Mouse (Mus musculus) liver, embryonic 11.5 days (tissue): ENCODE measurements around the gene Inpp5d. TPM values are rescaled to one million over a fixed set of nuclear protein-coding genes. Genes with fewer than 3 reads are reported as not detected.

ENCODE experiments used
- ATAC-seq: fragments of 200-750 bp; cut with Nextera tagmentation; replicated peaks from 2 replicates; pipeline ENCODE4 v1.8.0; 2017; ENCODE audit warnings: moderate number of reproducible peaks, mild to moderate bottlenecking, moderate TSS enrichment, moderate library complexity; ENCODE audit not compliant: low FRiP score
- DNase-seq: peaks from one replicate; pipeline ENCODE4 v3.0.0-alpha.2; 2017; ENCODE audit warnings: low spot score
- H3K27ac ChIP-seq: fragments of 300-500 bp; sonication (generic); 2 replicates; pipeline ENCODE4 v1.5.1; 2014; ENCODE audit warnings: mild to moderate bottlenecking, low read depth, low read length, control low read depth
- H3K27me3 ChIP-seq: fragments of 300-500 bp; sonication (generic); replicated peaks from 2 replicates; pipeline ENCODE4 v1.6.1; 2014; ENCODE audit warnings: low read length, mixed read lengths; ENCODE audit not compliant: control insufficient read depth, insufficient read depth
- H3K36me3 ChIP-seq: fragments of 300-500 bp; sonication (generic); 2 replicates; pipeline ENCODE4 v1.6.1; 2014; ENCODE audit warnings: mild to moderate bottlenecking, low read length, moderate library complexity, mixed read lengths; ENCODE audit not compliant: control insufficient read depth, insufficient read depth
- H3K4me1 ChIP-seq: fragments of 300-500 bp; sonication (generic); replicated peaks from 2 replicates; pipeline ENCODE4 v1.6.1; 2014; ENCODE audit warnings: low read length, mixed read lengths; ENCODE audit not compliant: control insufficient read depth, insufficient read depth
- H3K4me2 ChIP-seq: fragments of 300-500 bp; sonication (generic); 2 replicates; pipeline ENCODE4 v1.6.1; 2014; ENCODE audit warnings: mild to moderate bottlenecking, control low read depth, moderate library complexity
- H3K4me3 ChIP-seq: fragments of 300-500 bp; sonication (generic); 2 replicates; pipeline ENCODE4 v1.5.1; 2014; ENCODE audit warnings: low read depth, low read length, control low read depth
- H3K9ac ChIP-seq: fragments of 300-500 bp; sonication (generic); 2 replicates; pipeline ENCODE4 v1.6.1; 2014; ENCODE audit warnings: low read depth, low read length, control low read depth
- H3K9me3 ChIP-seq: fragments of 300-500 bp; sonication (generic); 2 replicates; pipeline ENCODE4 v1.6.1; 2016; ENCODE audit warnings: low read length, inconsistent platforms, mixed read lengths; ENCODE audit not compliant: control insufficient read depth
- WGBS: fragments of 180-500 bp; shearing (Covaris S2); extraction: QIAGEN DNeasy Blood & Tissue Kit; methylation state at CpG from one replicate; pipeline ENCODE4 v1.1.7; 2014; 5-methylcytosine and 5-hydroxymethylcytosine counted together
- polyA plus RNA-seq: library from polyadenylated mRNA; unstranded; fragments of >200 nt; fragmentation: Nextera tagmentation; extraction: Ambion mirVana; gene quantifications from 2 replicates; pipeline ENCODE4 v1.2.1, GENCODE M21; 2014

Inpp5d gene
- polyA plus RNA-seq, 1 experiment from 2014 or later: 30.8 TPM

DNA sequence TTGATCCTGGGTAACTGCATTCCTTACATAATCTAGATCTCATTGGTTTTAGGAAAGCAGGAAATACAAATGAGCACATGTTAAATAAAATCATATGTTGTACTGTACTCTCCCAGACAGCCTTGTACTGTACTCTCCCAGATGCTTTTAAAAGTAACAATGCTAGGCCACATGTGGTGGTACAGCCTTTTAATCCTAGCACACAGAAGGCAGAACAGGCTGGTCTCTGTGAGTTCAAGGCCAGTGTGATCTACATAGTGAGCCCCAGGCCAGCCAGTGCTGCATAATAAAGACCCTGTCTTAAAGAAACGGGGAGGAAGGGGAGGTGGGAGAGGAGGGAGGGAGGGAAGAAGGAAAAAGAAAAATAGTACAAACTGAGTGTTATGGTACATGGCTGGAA lies 66.9 kb downstream of the Inpp5d start:
- Histone ChIP-seq H3K9me3 (peaks cover 5% of the 10 kb centered on the region; the same call in 1 of the 2 replicates), H3K4me2 (no peak overlapping the region)
- 50% methylated on average over 1 of the region's 1 CpGs for WGBS

DNA sequence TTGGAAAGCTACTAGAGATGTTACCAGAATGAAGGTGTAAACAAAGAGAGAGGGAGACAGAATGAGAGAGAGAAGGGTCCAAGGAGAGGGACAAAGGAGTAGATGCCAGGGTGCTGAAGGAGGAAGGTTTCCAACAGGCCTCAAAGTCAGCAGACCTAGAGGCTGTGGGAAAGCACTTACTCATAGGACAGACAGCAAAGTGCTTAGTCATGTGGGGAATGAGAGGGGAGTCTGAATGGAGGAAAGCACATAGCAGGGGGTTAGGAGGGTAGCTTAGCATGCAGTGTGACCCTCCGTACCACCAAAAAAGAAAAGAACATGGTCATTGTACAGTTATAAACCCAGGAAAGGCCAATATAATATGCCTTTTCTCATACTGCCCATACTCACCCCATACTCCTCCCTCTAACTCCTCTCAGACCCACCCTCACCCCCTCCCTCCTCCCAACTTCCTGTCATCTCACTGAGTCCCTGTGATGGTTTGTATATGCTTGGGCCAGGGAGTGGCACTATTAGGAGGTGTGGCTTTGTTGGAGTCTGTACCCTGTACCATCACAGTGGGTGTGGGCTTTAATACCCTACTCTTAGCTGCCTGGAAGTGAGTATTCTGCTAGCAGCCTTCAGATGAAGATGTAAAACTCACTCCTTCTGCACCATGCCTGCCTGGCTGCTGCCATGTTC lies 69.7 kb downstream of the Inpp5d start:
- no peak overlapping the region for H3K9ac ChIP-seq
- no peaks in the 10 kb centered on the region for H3K36me3 ChIP-seq
- no peak for DNase-seq
- ATAC-seq: no peak
- H3K27ac ChIP-seq: no peak overlapping the region
- WGBS: 82% methylated on average over 1 of the region's 1 CpGs
- H3K4me3 ChIP-seq: no peak overlapping the region
- no peak overlapping the region for H3K4me2 ChIP-seq
- no peaks in the 10 kb centered on the region for H3K27me3 ChIP-seq
- H3K9me3 ChIP-seq: no peaks in the 10 kb centered on the region
- no peaks in the 10 kb centered on the region for H3K4me1 ChIP-seq

More for the DNA sequence above, 66.9 kb downstream of the Inpp5d start:
- ATAC-seq (no peak), DNase-seq (no peak)
- no peaks in the 10 kb centered on the region for H3K4me1 ChIP-seq
- no peak overlapping the region for H3K4me3 ChIP-seq
- H3K9ac ChIP-seq: no peak overlapping the region
- no peak overlapping the region for H3K27ac ChIP-seq
- H3K36me3 ChIP-seq: peaks cover 9% of the 10 kb centered on the region; the same call in 1 of the 2 replicates
- H3K27me3 ChIP-seq: no peaks in the 10 kb centered on the region

DNA sequence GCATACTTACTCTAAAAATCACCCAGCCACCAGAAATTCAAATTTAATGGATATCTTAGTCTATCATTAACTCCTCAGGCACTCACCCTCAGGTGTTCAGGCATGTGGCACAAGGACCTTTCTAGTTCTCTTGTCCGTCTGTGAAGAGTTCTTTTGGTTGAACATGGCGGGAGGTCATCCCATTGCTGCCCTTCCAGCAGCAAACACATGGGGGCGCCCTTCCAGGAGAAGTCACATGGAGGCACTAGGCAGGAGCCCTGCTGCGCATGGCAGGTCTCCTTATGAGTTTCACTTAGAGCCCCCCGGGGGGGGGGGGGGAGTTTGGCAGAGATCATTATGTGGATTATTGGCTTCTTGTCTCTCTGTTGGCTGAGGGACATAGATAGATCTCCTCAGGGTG lies 76.2 kb downstream of the Inpp5d start:
- no peak for ATAC-seq

DNA sequence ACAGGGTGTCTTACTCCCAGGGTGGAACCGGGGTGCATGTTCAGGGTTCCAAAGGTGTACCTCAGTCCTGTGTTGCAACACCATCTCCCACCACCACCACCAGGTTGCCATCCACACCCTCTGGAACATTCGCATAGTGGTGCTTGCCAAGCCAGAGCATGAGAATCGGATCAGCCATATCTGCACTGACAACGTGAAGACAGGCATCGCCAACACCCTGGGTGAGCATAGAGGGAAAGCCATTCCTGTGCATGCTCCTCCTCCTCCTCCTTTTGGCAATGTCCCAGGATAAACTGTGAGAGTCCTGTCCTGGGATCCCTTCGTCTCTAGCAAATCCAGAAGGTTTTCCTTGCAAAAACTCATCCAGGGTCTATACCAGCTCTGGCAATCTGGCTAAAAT lies 77.9 kb downstream of the Inpp5d start:
- H3K9ac ChIP-seq: no peak overlapping the region
- H3K4me1 ChIP-seq: no peaks in the 10 kb centered on the region
- no peaks in the 10 kb centered on the region for H3K9me3 ChIP-seq
- H3K4me3 ChIP-seq: no peak overlapping the region
- H3K36me3 ChIP-seq: no peaks in the 10 kb centered on the region
- ATAC-seq (no peak), DNase-seq (no peak)
- no peak overlapping the region for H3K27ac ChIP-seq
- WGBS: 83% methylated on average over 6 of the region's 6 CpGs
- H3K27me3 ChIP-seq: no peaks in the 10 kb centered on the region
- no peak overlapping the region for H3K4me2 ChIP-seq

More for the DNA sequence above, 76.2 kb downstream of the Inpp5d start:
- Histone ChIP-seq H3K9ac (no peak overlapping the region), H3K4me3 (no peak overlapping the region), H3K9me3 (no peaks in the 10 kb centered on the region), H3K4me1 (no peaks in the 10 kb centered on the region), H3K27ac (no peak overlapping the region), H3K4me2 (no peak overlapping the region), H3K36me3 (no peaks in the 10 kb centered on the region), H3K27me3 (no peaks in the 10 kb centered on the region)
- no peak for DNase-seq
- 69% methylated on average over 5 of the region's 5 CpGs for WGBS

DNA sequence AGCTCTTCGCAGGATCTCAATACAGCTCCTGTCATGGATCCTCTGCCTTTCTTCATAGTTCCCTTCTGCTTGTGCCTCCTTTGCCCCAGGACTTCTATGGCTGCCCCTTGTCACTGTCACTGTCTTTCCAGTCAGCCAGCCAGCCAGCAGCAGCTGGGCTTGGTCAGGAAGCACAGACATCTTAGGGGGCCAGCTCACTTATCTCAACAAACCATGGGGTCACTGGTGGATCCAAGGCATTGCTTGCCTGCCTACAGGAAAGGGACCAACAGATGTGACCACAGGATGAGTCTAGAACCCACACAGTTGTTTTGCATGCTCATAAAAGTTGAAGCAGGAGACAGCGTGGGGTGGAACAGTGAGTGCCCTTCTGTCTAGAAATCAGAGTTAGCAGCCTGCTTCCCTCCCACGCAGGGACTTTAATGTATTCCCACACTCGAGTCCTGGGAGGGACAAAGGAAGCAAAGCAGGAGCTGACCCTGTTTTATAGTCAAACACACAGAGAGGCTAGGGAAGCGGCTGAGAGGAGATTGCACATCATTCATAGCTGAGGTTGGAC lies 79.9 kb downstream of the Inpp5d start:
- no peaks in the 10 kb centered on the region for H3K27me3 ChIP-seq
- no peak overlapping the region for H3K27ac ChIP-seq
- H3K36me3 ChIP-seq: no peaks in the 10 kb centered on the region
- no peak overlapping the region for H3K4me3 ChIP-seq
- H3K4me2 ChIP-seq: no peak overlapping the region
- no peak for DNase-seq
- 72% methylated on average over 5 of the region's 5 CpGs for WGBS
- H3K4me1 ChIP-seq: no peaks in the 10 kb centered on the region
- H3K9ac ChIP-seq: no peak overlapping the region
- ATAC-seq: no peak; the same call in 1 of the 2 replicates
- H3K9me3 ChIP-seq: no peaks in the 10 kb centered on the region

DNA sequence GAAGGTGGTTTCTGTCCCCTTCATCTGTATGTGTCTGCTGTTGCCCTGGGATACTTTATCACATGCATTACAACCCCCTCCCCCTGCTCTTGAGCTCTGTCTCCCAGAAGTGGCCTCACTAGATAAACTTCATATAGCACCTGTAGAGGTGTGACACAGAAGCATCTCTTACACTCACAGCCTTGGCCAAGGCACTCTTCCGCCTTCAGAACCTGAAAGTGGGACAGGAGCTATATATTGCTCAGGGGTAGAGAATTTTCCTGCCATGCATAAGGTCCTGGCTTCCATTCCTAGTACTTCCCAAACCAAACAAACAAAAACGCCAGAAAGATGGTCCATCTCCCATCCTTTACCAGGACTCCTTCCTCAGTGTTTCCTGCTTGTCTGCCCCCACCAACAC lies 84.1 kb downstream of the Inpp5d start:
- Histone ChIP-seq H3K27me3 (no peaks in the 10 kb centered on the region), H3K9ac (no peak overlapping the region), H3K9me3 (no peaks in the 10 kb centered on the region), H3K36me3 (peaks cover 4% of the 10 kb centered on the region; the same call in 1 of the 2 replicates), H3K4me3 (no peak overlapping the region), H3K27ac (no peak overlapping the region), H3K4me1 (no peaks in the 10 kb centered on the region), H3K4me2 (no peak overlapping the region)
- DNase-seq (no peak), ATAC-seq (no peak)
- 77% methylated on average over 2 of the region's 2 CpGs for WGBS

DNA sequence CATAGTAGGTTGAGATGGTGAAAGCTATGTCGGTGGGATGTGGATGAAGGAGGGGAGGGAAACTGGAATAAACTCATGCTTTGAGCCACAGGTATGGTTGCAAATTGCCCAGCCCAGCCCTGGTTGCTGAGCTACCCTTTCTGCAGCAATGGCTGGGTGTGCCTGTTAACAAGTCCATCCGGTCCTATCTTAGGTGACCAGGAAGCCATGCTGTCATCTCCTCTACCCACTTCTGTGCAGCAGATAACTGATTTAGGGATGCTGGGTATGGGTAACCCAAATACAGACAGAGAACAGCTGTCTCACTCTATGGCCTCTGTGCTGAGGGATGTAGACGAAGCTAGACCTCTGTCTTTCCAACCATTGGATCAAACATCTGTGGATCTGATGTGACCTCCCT lies 86.2 kb downstream of the Inpp5d start:
- Histone ChIP-seq H3K36me3 (peaks cover 6% of the 10 kb centered on the region; the same call in 1 of the 2 replicates), H3K4me3 (no peak overlapping the region), H3K27me3 (no peaks in the 10 kb centered on the region), H3K4me1 (no peaks in the 10 kb centered on the region), H3K27ac (peak overlapping the region; percentile 8; the same call in 1 of the 2 replicates), H3K9ac (no peak overlapping the region), H3K4me2 (no peak overlapping the region), H3K9me3 (no peaks in the 10 kb centered on the region)
- 79% methylated on average over 3 of the region's 3 CpGs for WGBS
- DNase-seq (no peak), ATAC-seq (peak; percentile 89)

DNA sequence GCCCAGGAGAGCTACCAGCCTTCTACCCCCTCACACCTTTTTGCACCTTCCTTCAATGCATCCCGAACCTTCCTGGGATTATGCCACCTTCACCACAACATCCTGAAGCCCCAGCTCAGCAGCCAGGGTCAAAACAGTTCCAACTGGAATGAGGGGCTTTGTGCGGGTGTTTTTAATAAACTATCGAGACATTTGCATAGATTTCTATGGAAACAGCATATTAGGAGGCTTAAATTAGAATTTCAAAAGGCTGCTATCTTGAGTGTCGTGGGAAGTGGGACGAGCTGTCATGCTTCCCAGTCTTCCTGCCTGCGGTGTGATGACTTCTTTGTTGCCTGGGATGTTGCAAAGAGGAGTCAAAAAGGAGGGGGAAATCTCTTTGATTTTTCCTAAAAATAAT lies 88.9 kb downstream of the Inpp5d start:
- ATAC-seq (no peak), DNase-seq (no peak)
- Histone ChIP-seq H3K4me1 (peaks cover 11% of the 10 kb centered on the region), H3K9me3 (no peaks in the 10 kb centered on the region), H3K4me2 (no peak overlapping the region), H3K27ac (no peak overlapping the region), H3K36me3 (peaks cover 6% of the 10 kb centered on the region; the same call in 1 of the 2 replicates), H3K27me3 (no peaks in the 10 kb centered on the region), H3K4me3 (no peak overlapping the region), H3K9ac (no peak overlapping the region)
- 74% methylated on average over 6 of the region's 6 CpGs for WGBS
